Mouse (Mus musculus) forebrain, embryonic 13.5 days (tissue): Measurements from ENCODE around the gene Aars. TPM values are rescaled to one million over a fixed set of nuclear protein-coding genes. Genes with fewer than 3 reads are reported as not detected.
A peak's percentile ranks its signal among the peaks of the same experiment; 100 is the strongest.
"Not testable (repeated sequence)": the region's sequence is repeated elsewhere in the genome, so short reads cannot be mapped to it uniquely, and the experiment has no call there.

Experiments used
- ATAC-seq: fragments of 200-750 bp; cut with Nextera tagmentation; 2 replicates; pipeline ENCODE4 v1.8.0; 2017
- H3K27ac ChIP-seq: fragments of 300-500 bp; sonication (generic); 2 replicates; pipeline ENCODE4 v1.5.1; 2015; ENCODE audit warnings: inconsistent platforms, mild to moderate bottlenecking, moderate library complexity
- H3K27me3 ChIP-seq: fragments of 300-500 bp; sonication (generic); 2 replicates; pipeline ENCODE4 v1.6.1; 2015; ENCODE audit warnings: mild to moderate bottlenecking, inconsistent platforms
- H3K36me3 ChIP-seq: fragments of 300-500 bp; sonication (generic); 2 replicates; pipeline ENCODE4 v1.6.1; 2015; ENCODE audit warnings: mild to moderate bottlenecking, inconsistent platforms; ENCODE audit not compliant: poor library complexity, severe bottlenecking
- H3K4me1 ChIP-seq: fragments of 300-500 bp; sonication (generic); 2 replicates; pipeline ENCODE4 v1.6.1; 2015; ENCODE audit warnings: inconsistent platforms
- H3K4me2 ChIP-seq: fragments of 300-500 bp; sonication (generic); 2 replicates; pipeline ENCODE4 v1.6.1; 2015; ENCODE audit warnings: inconsistent platforms, mild to moderate bottlenecking, moderate library complexity
- H3K4me3 ChIP-seq: fragments of 300-500 bp; sonication (generic); 2 replicates; pipeline ENCODE4 v1.5.1; 2015; ENCODE audit warnings: mild to moderate bottlenecking, inconsistent platforms
- H3K9ac ChIP-seq: fragments of 300-500 bp; sonication (generic); 2 replicates; pipeline ENCODE4 v1.6.1; 2015; ENCODE audit warnings: mild to moderate bottlenecking, inconsistent platforms
- H3K9me3 ChIP-seq: fragments of 300-500 bp; sonication (generic); replicated peaks from 2 replicates; pipeline ENCODE4 v1.6.1; 2016; ENCODE audit warnings: inconsistent platforms
- WGBS: fragments of 180-500 bp; shearing (Covaris S2); methylation state at CpG from one replicate; pipeline ENCODE4 v1.1.7; 2015; 5-methylcytosine and 5-hydroxymethylcytosine counted together
- microRNA-seq: library from miRNA; unstranded; fragments of <30 nt; microRNA quantifications from one replicate; pipeline ENCODE4, GENCODE M21; 2016
- polyA plus RNA-seq: library from polyadenylated mRNA; unstranded; fragments of >200 nt; fragmentation: Nextera tagmentation; extraction: Ambion mirVana; gene quantifications from 2 replicates; pipeline ENCODE4 v1.2.1, GENCODE M21; 2015

Aars gene
- polyA plus RNA-seq, 1 experiment from 2014 or later: 62.6 TPM

- H3K27ac ChIP-seq: no peak overlapping the region
- WGBS: 32% methylated on average over 12 of the region's 12 CpGs
These were observed 48.8 kb downstream of the Aars start for GRCm38 (mm10) chr8:111081580-111082258.

GRCm38 (mm10) chr8:111083936-111084335 is 51.0 kb downstream of the Aars start:
- H3K36me3 ChIP-seq, ATAC-seq, H3K27me3 ChIP-seq, H3K4me2 ChIP-seq, H3K9ac ChIP-seq, H3K4me3 ChIP-seq, H3K27ac ChIP-seq, H3K9me3 ChIP-seq: not testable (repeated sequence)
- WGBS: 90% methylated on average over 5 of the region's 5 CpGs
- peaks cover 10% of the 10 kb centered on the region; the same call in 1 of the 2 replicates for H3K4me1 ChIP-seq

More at GRCm38 (mm10) chr8:111081580-111082258, 48.8 kb downstream of the Aars start:
- Histone ChIP-seq H3K27me3 (0 out of 2 replicates have a peak, but pooled peaks cover 2% of the 10 kb centered on the region), H3K4me2 (no peak overlapping the region), H3K36me3 (no peaks in the 10 kb centered on the region), H3K4me1 (peaks cover 10% of the 10 kb centered on the region; the same call in 1 of the 2 replicates), H3K9ac (peak overlapping the region; percentile 30; the same call in 1 of the 2 replicates), H3K4me3 (no peak overlapping the region), H3K9me3 (no peaks in the 10 kb centered on the region)
- ATAC-seq: no peak

GRCm38 (mm10) chr8:111090126-111090525 is 57.2 kb downstream of the Aars start:
- Histone ChIP-seq H3K4me3 (no peak overlapping the region), H3K36me3 (no peaks in the 10 kb centered on the region), H3K9me3 (no peaks in the 10 kb centered on the region), H3K9ac (no peak overlapping the region), H3K4me1 (peaks cover 5% of the 10 kb centered on the region), H3K4me2 (no peak overlapping the region), H3K27me3 (no peaks in the 10 kb centered on the region), H3K27ac (no peak overlapping the region)
- WGBS: 0% methylated on average over 2 of the region's 2 CpGs
- no peak for ATAC-seq

- Histone ChIP-seq H3K4me2 (no peak overlapping the region), H3K27me3 (no peaks in the 10 kb centered on the region), H3K4me3 (no peak overlapping the region), H3K36me3 (no peaks in the 10 kb centered on the region), H3K4me1 (peaks cover 12% of the 10 kb centered on the region), H3K27ac (no peak overlapping the region), H3K9me3 (no peaks in the 10 kb centered on the region), H3K9ac (no peak overlapping the region)
- no peak for ATAC-seq
- whole genome bisulfite sequencing: 84% methylated on average over 7 of the region's 7 CpGs
These were observed 58.8 kb downstream of the Aars start for GRCm38 (mm10) chr8:111091706-111092105.

- H3K27me3 ChIP-seq, ATAC-seq: not testable (repeated sequence)
These were observed 59.4 kb downstream of the Aars start, which contains the start of gene Clec18a for GRCm38 (mm10) chr8:111092326-111092725. TSS of gene Clec18a (minus strand) at chr8:111092426.

GRCm38 (mm10) chr8:111093865-111094718 is 61.1 kb downstream of the Aars start, which contains the start of gene Pdpr:
TSS of gene Pdpr (plus strand) at chr8:111094630.
- Histone ChIP-seq H3K4me2 (peak within 1 kb of the TSS; percentile 88), H3K4me3 (peak within 1 kb of the TSS; percentile 65), H3K27me3 (no peaks in the 10 kb centered on the region), H3K4me1 (peaks cover 12% of the 10 kb centered on the region), H3K36me3 (no peaks in the 10 kb centered on the region), H3K9me3 (no peaks in the 10 kb centered on the region), H3K9ac (peak within 1 kb of the TSS; percentile 74), H3K27ac (peak within 1 kb of the TSS; percentile 51)
- ATAC-seq: peak; percentile 94
- WGBS: 5% methylated on average over 72 of the region's 72 CpGs

More at GRCm38 (mm10) chr8:111092326-111092725, 59.4 kb downstream of the Aars start, which contains the start of gene Clec18a:
- not testable (repeated sequence) for H3K4me2 ChIP-seq, H3K9ac ChIP-seq, H3K9me3 ChIP-seq, H3K4me3 ChIP-seq, H3K36me3 ChIP-seq, H3K27ac ChIP-seq
- peaks cover 12% of the 10 kb centered on the region for H3K4me1 ChIP-seq
- 90% methylated on average over 6 of the region's 6 CpGs for WGBS

GRCm38 (mm10) chr8:111094719-111095302 is 61.9 kb downstream of the Aars start:
- H3K4me3 ChIP-seq: peak overlapping the region; percentile 65
- H3K27me3 ChIP-seq, H3K9me3 ChIP-seq, H3K36me3 ChIP-seq, ATAC-seq, H3K27ac ChIP-seq: not testable (repeated sequence)
- peak overlapping the region; percentile 88 for H3K4me2 ChIP-seq
- WGBS: 1% methylated on average over 51 of the region's 69 CpGs
- H3K4me1 ChIP-seq: peaks cover 12% of the 10 kb centered on the region
- H3K9ac ChIP-seq: peak overlapping the region; percentile 74

Small RNAs within 50 kb of the gene (microRNA-seq; reads per million reads assigned to microRNA genes)
- gene Gm24103 (not detected), gene Mir3473d (not detected)

Other genes starting within 250 kb of the Aars start
- gene Il34, start 227.2 kb upstream of the Aars start, polyA plus RNA-seq: 1.2 and 1.3 TPM in 2 replicates
- 61.4 and 62.1 TPM in 2 replicates for gene Cog4, start 186.5 kb upstream of the Aars start, polyA plus RNA-seq
- gene Sf3b3, start 186.4 kb upstream of the Aars start, polyA plus RNA-seq: 136 and 153 TPM in 2 replicates
- gene Fuk, start 130.7 kb upstream of the Aars start, polyA plus RNA-seq: 8.8 and 10.3 TPM in 2 replicates
- gene St3gal2, start 113.2 kb upstream of the Aars start, polyA plus RNA-seq: 17.1 and 18.1 TPM in 2 replicates
- 14.0 and 14.7 TPM in 2 replicates for gene Ddx19a, start 35.3 kb upstream of the Aars start, polyA plus RNA-seq
- 8.4 and 9.9 TPM in 2 replicates for gene Ddx19b, start 1.4 kb upstream of the Aars start, polyA plus RNA-seq
- gene Exosc6, start 23.2 kb downstream of the Aars start, polyA plus RNA-seq: not detected in 2 replicates
- gene Clec18a, start 59.3 kb downstream of the Aars start, polyA plus RNA-seq: 0.15 and 0.22 TPM in 2 replicates
- 11.5 and 13.4 TPM in 2 replicates for gene Pdpr, start 61.5 kb downstream of the Aars start, polyA plus RNA-seq
- gene Glg1, start 226.1 kb downstream of the Aars start, polyA plus RNA-seq: 57.0 and 61.3 TPM in 2 replicates